Mouse (Mus musculus) bone marrow macrophage, adult 2 months (primary cell): ENCODE data around the gene Dact3. TPM values are rescaled to one million over a fixed set of nuclear protein-coding genes. Genes with fewer than 3 reads are reported as not detected.

Experiments
- H3K27ac ChIP-seq: 2 replicates; pipeline ENCODE4 v1.5.1; 2012; ENCODE audit warnings: low read depth, low read length; ENCODE audit not compliant: insufficient read depth
- H3K4me1 ChIP-seq: 2 replicates; pipeline ENCODE4 v1.6.1; 2012; ENCODE audit warnings: low read length; ENCODE audit not compliant: control insufficient read depth, insufficient read depth
- H3K4me3 ChIP-seq: 2 replicates; pipeline ENCODE4 v1.5.1; 2012; ENCODE audit warnings: mild to moderate bottlenecking, low read length, moderate library complexity; ENCODE audit not compliant: insufficient read depth
- CTCF ChIP-seq: IDR thresholded peaks from 2 replicates; pipeline ENCODE4 v1.5.1; 2012; ENCODE audit warnings: low read depth, mild to moderate bottlenecking, low read length, moderate library complexity
- POLR2A ChIP-seq: IDR thresholded peaks from 2 replicates; pipeline ENCODE4 v1.6.1; 2012; ENCODE audit warnings: mild to moderate bottlenecking, low read depth, low read length, borderline replicate concordance
- polyA plus RNA-seq: library from polyadenylated mRNA; stranded (reverse); fragments of >200 nt; gene quantifications from 2 replicates; pipeline ENCODE4 v1.2.4, GENCODE M21; 2012; ENCODE audit not compliant: missing spikeins, insufficient read depth, insufficient read length

Gene Dact3
- polyA plus RNA-seq, 1 experiment = 1.3 TPM

DNA sequence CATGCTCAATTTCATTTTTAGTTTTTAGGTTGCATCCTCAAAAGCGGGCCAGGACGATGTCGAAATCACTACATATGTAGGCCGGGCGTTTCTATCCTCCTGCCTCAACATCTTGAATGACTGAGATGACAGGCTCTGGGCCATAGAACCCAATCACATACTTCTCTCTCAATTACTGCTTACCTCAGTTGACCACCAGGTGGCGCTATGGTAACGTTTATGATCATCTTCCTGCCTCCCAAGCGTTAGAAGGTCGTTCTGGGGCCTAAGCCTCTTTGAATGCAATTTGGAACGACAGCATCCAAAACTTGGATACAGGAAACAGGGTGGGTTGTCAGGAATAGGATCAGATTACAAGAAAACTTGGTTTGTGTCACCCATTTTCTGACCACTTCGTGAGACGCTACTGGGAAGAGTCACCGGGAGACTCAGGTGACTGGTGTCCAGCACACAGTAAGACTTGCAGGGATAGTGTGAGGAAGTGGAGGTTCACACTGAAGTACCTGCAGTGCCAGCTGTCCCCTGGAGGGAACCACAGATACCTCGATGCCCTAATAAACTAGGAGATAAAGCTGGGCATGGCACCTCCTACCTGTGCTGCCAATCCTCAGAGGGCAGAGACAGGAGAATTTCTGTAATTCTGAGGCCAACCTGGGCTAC, 57.0 kb downstream of the Dact3 start:
- no peak overlapping the region for H3K27ac ChIP-seq
- H3K4me3 ChIP-seq = no peak overlapping the region
- TF ChIP-seq CTCF (peak; percentile 26; the same call in 1 of the 2 replicates), POLR2A (no peak)
- no peaks in the 10 kb centered on the region; the same call in 1 of the 2 replicates for H3K4me1 ChIP-seq

DNA sequence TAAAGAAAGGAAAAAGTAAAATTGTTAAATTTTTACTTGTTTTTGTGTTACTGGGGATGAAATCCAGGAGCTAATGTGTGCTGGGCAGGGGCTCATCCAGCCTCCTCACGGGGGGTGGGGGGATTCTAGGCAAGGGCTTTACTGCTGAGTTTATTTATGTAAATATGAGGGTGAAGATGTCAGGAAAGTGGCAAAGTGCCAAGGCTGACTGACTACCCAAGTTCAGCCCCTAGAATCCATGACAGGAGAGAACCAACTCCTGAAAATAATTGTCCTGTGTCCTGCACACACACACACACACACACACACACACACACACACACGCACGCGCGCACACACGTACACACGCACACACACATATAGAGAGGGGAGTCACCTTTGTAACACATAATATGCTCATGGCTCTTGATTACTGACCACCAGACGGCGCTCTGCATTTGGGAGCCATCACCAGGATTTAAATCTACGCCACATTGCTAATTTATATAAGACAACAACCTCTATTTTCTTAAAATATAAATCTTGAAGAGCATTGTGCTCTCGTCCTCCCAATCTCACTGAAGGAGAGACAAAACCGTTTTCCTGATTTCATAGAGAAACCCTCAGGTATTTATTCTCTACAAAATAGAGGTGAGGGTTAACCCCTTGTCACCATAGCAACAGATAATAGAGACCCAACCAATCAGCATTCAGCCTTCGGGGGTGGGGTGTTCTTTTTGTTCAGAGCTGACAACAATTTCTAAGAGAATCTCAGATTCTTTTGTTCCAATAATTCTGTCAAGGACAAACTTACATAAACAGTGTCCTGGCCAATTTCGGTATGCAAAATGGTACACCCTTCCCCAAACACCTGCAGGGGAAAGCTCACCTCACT, 57.8 kb downstream of the Dact3 start:
- no peaks in the 10 kb centered on the region; the same call in 1 of the 2 replicates for H3K4me1 ChIP-seq
- no peak overlapping the region for H3K27ac ChIP-seq
- H3K4me3 ChIP-seq = no peak overlapping the region
- TF ChIP-seq CTCF = no peak
- TF ChIP-seq POLR2A = no peak

Other genes with a start within 250 kb of the Dact3 start
- gene Ceacam15, start 199.6 kb upstream of the Dact3 start, polyA plus RNA-seq = not detected in 2 replicates
- gene Ceacam9, start 153.4 kb upstream of the Dact3 start, polyA plus RNA-seq = not detected in 2 replicates
- 286 and 287 TPM in 2 replicates for gene Ap2s1, start 136.9 kb upstream of the Dact3 start, polyA plus RNA-seq
- gene Slc1a5, start 94.0 kb upstream of the Dact3 start, polyA plus RNA-seq = 24.9 and 25.0 TPM in 2 replicates
- gene Strn4, start 59.4 kb upstream of the Dact3 start, polyA plus RNA-seq = 56.6 and 58.1 TPM in 2 replicates
- gene Fkrp, start 58.6 kb upstream of the Dact3 start, polyA plus RNA-seq = 21.9 and 25.1 TPM in 2 replicates
- gene Prkd2, start 32.4 kb upstream of the Dact3 start, polyA plus RNA-seq = 9.8 and 11.2 TPM in 2 replicates
- not detected in 2 replicates for gene Gng8, start 16.5 kb downstream of the Dact3 start, polyA plus RNA-seq
- gene Ptgir, start 31.2 kb downstream of the Dact3 start, polyA plus RNA-seq = 5.5 and 5.6 TPM in 2 replicates
- 373 and 387 TPM in 2 replicates for gene Calm3, start 48.8 kb downstream of the Dact3 start, polyA plus RNA-seq
- not detected in 2 replicates for gene Pnmal2, start 69.4 kb downstream of the Dact3 start, polyA plus RNA-seq
- not detected in 2 replicates for gene Pnmal1, start 84.4 kb downstream of the Dact3 start, polyA plus RNA-seq
- gene Gm42372, start 107.8 kb downstream of the Dact3 start, polyA plus RNA-seq = 0.16 TPM in 1 of 2 replicates, not detected in the other
- gene Ccdc8, start 117.4 kb downstream of the Dact3 start, polyA plus RNA-seq = not detected in 2 replicates
- 70.7 and 83.1 TPM in 2 replicates for gene Ppp5c, start 152.6 kb downstream of the Dact3 start, polyA plus RNA-seq
- 0.27 TPM in 1 of 2 replicates, not detected in the other for gene Hif3a, start 187.1 kb downstream of the Dact3 start, polyA plus RNA-seq
- gene Psg16, start 198.7 kb downstream of the Dact3 start, polyA plus RNA-seq = 0.12 TPM in 1 of 2 replicates, not detected in the other